Mouse (Mus musculus): ENCODE results near the gene Calml3. TPM values are rescaled to one million over a fixed set of nuclear protein-coding genes. Genes with fewer than 3 reads are reported as not detected.

Gene Calml3
- total and polyA plus RNA-seq, 3 experiments = 0.27 TPM; not detected in 2

DNA sequence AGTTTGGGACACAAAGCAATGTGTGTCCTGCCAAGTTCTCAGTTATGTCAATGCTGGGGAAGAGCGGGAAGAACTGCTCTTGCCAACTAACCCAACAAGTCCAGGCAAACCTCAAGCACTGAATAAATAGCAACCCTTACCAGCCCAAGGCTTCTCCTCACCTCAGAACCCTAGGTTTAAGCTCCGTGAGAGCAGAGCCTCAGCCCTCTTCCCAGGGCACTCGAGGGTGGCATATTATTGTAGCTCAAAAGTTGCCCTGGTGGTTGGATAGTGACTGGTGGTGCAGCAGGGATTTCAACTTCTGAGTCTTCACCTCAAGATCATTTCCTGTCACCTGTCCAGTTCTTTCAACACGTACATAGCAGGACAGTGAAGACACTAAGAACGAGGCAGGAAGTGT lies 27.4 kb upstream of the Calml3 start:
- Histone ChIP-seq H3K36me3 (replicated peaks) (no peaks in the 10 kb centered on the region), H3K4me1 (ENCODE audit: insufficient read depth, low read depth, low read length) (no peaks in the 10 kb centered on the region), H3K4me3 (ENCODE audit: low read depth, low read length) (no peak overlapping the region), H3K9me3 (replicated peaks) (no peaks in the 10 kb centered on the region), H3K27me3 (ENCODE audit: insufficient read depth, low read length) (no peaks in the 10 kb centered on the region)
- TF ChIP-seq POLR2AphosphoS5 (IDR thresholded peaks at IDR 0.05; ENCODE audit: insufficient replicate concordance, low read depth, low read length) (no peak), GATA1 (IDR thresholded peaks at IDR 0.05; ENCODE audit: borderline replicate concordance, low read length) (no peak), CTCF (IDR thresholded peaks at IDR 0.05; ENCODE audit: low read depth, low read length) (no peak), TAL1 (conservative IDR thresholded peaks at IDR 0.05; ENCODE audit: low read depth, low read length) (no peak), GATA2 (IDR thresholded peaks at IDR 0.05; ENCODE audit: borderline replicate concordance, low read depth, low read length) (no peak)
- ATAC-seq (ENCODE audit: extremely low read depth, insufficient number of reproducible peaks, low FRiP score, poor library complexity, severe bottlenecking) (no peak), DNase-seq (ENCODE audit: low spot score) (no peak)

DNA sequence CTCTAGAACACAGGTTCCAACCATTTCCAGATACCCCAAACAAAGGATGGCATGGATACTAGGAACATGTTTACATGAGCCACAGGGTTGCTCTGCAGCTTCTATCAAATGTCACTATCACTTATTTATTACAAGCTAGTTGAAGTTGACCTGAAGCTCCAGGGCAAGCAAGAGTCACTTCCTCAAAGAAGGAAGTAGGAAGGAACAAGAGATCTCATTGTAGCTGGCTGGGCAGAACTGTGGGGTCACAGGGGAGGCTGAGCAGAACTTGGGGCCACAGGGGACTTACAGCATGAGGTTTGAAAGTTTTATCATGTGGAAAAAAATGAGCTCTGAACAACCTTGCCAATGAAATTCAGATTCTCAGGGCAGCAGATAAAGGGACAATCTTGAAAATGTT lies 21.6 kb upstream of the Calml3 start:
- DNase-seq (ENCODE audit: low spot score) (no peak), ATAC-seq (ENCODE audit: extremely low read depth, insufficient number of reproducible peaks, low FRiP score, poor library complexity, severe bottlenecking) (no peak)
- Histone ChIP-seq H3K4me1 (ENCODE audit: insufficient read depth, low read depth, low read length) (no peaks in the 10 kb centered on the region), H3K9me3 (replicated peaks) (no peaks in the 10 kb centered on the region), H3K4me3 (ENCODE audit: low read depth, low read length) (no peak overlapping the region), H3K36me3 (replicated peaks) (no peaks in the 10 kb centered on the region), H3K27me3 (ENCODE audit: insufficient read depth, low read length) (0 out of 2 replicates have a peak, but pooled peaks cover 2% of the 10 kb centered on the region)
- no peak for TF ChIP-seq GATA2 (IDR thresholded peaks at IDR 0.05; ENCODE audit: borderline replicate concordance, low read depth, low read length)
- no peak for TF ChIP-seq POLR2AphosphoS5 (IDR thresholded peaks at IDR 0.05; ENCODE audit: insufficient replicate concordance, low read depth, low read length)

DNA sequence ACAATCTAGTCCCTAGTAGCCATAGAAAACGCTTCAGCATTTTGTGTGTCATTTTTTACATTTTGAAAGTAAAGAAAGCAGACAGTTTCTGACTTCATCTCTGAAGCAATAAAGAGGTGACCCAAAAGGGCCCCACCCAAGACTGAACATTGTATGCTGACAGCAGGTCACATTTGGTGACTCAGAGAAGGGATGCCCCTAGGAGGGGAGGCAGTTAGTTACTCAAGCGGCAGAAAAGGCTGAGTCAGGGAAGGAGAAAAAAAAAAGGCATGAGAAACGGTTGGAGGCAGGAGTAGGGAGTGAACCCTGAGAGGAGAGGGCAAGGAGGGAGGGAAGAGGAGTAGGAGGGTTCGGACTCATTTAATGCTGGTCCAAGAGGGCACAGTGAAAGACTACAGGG lies 18.0 kb upstream of the Calml3 start:
- no peaks in the 10 kb centered on the region for H3K36me3 ChIP-seq (replicated peaks)
- 0 out of 2 replicates have a peak, but pooled peaks cover 2% of the 10 kb centered on the region for H3K27me3 ChIP-seq (ENCODE audit: insufficient read depth, low read length)
- H3K9me3 ChIP-seq (replicated peaks) = no peaks in the 10 kb centered on the region
- TF ChIP-seq POLR2AphosphoS5 (IDR thresholded peaks at IDR 0.05; ENCODE audit: insufficient replicate concordance, low read depth, low read length) (no peak), GATA1 (IDR thresholded peaks at IDR 0.05; ENCODE audit: borderline replicate concordance, low read length) (no peak), TAL1 (conservative IDR thresholded peaks at IDR 0.05; ENCODE audit: low read depth, low read length) (no peak), CTCF (IDR thresholded peaks at IDR 0.05; ENCODE audit: low read depth, low read length) (no peak), GATA2 (IDR thresholded peaks at IDR 0.05; ENCODE audit: borderline replicate concordance, low read depth, low read length) (no peak)
- ATAC-seq (ENCODE audit: extremely low read depth, insufficient number of reproducible peaks, low FRiP score, poor library complexity, severe bottlenecking) (no peak), DNase-seq (ENCODE audit: low spot score) (no peak)
- H3K4me3 ChIP-seq (ENCODE audit: low read depth, low read length) = no peak overlapping the region
- no peaks in the 10 kb centered on the region for H3K4me1 ChIP-seq (ENCODE audit: insufficient read depth, low read depth, low read length)

DNA sequence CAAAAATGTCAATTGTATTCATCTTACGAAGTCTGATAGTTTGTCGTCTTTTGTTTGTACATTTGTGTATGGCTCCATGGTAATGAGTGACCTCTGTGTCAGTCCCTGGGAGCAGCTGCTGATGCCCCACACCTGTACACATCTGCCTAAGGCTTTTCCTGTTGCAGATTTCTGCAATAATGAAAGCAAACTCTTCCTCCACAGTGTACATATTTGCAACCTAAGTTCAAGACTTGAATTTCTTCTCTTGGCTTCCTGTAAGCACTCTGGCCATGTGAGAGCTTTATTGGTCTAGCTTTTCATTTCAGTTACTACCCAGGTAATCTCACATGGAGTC lies 14.6 kb upstream of the Calml3 start:
- DNase-seq (ENCODE audit: low spot score) (no peak), ATAC-seq (ENCODE audit: extremely low read depth, insufficient number of reproducible peaks, low FRiP score, poor library complexity, severe bottlenecking) (no peak)
- Histone ChIP-seq H3K4me3 (ENCODE audit: low read depth, low read length) (no peak overlapping the region), H3K27me3 (ENCODE audit: insufficient read depth, low read length) (0 out of 2 replicates have a peak, but pooled peaks cover 2% of the 10 kb centered on the region), H3K36me3 (replicated peaks) (no peaks in the 10 kb centered on the region), H3K4me1 (ENCODE audit: insufficient read depth, low read depth, low read length) (no peaks in the 10 kb centered on the region), H3K9me3 (replicated peaks) (no peaks in the 10 kb centered on the region)
- TF ChIP-seq GATA2 (IDR thresholded peaks at IDR 0.05; ENCODE audit: borderline replicate concordance, low read depth, low read length) = no peak
- no peak for TF ChIP-seq GATA1 (IDR thresholded peaks at IDR 0.05; ENCODE audit: borderline replicate concordance, low read length)
- no peak for TF ChIP-seq POLR2AphosphoS5 (IDR thresholded peaks at IDR 0.05; ENCODE audit: insufficient replicate concordance, low read depth, low read length)
- TF ChIP-seq CTCF (IDR thresholded peaks at IDR 0.05; ENCODE audit: low read depth, low read length) = no peak
- no peak for TF ChIP-seq TAL1 (conservative IDR thresholded peaks at IDR 0.05; ENCODE audit: low read depth, low read length)

DNA sequence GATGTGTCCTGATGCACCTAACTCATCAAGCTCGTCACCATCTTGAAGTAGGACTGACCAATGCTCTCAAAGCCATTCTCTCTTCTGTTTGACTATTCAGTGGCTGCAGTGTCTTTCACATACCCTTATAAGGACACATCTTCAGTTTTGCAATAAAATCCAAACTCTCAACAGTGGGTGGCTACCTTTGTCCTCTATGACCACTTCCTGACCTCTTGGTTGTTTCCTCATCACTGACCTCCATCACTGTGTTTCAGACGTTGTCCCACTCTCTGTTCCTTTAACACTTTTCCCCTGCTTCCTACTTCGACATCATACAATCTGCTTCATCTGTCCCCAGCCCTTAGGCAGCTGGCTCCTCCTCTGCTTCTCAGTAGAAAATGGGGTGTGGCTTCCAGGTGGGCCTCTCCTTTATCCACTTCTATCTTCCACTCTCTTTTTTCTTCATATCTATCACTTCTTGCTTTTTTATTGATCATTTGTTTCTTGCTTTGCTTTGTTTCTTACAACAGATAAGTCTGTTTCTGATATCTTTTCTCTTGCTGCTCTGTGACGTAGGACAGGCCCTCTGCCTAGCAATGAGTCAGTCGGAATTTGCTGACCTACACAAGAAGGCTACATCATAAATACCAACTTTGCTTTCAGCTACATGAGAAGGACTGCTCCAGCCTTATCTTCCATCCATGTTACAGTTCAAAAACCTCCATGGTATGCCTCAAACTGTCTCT lies 14.1 kb upstream of the Calml3 start:
- ATAC-seq (ENCODE audit: extremely low read depth, insufficient number of reproducible peaks, low FRiP score, poor library complexity, severe bottlenecking) = no peak
- TF ChIP-seq TAL1 (conservative IDR thresholded peaks at IDR 0.05; ENCODE audit: low read depth, low read length) (no peak), CTCF (IDR thresholded peaks at IDR 0.05; ENCODE audit: low read depth, low read length) (no peak), POLR2AphosphoS5 (IDR thresholded peaks at IDR 0.05; ENCODE audit: insufficient replicate concordance, low read depth, low read length) (no peak), GATA1 (IDR thresholded peaks at IDR 0.05; ENCODE audit: borderline replicate concordance, low read length) (no peak), GATA2 (IDR thresholded peaks at IDR 0.05; ENCODE audit: borderline replicate concordance, low read depth, low read length) (no peak)
- H3K4me3 ChIP-seq (ENCODE audit: low read depth, low read length) = no peak overlapping the region
- no peaks in the 10 kb centered on the region for H3K9me3 ChIP-seq (replicated peaks)
- H3K4me1 ChIP-seq (ENCODE audit: insufficient read depth, low read depth, low read length) = no peaks in the 10 kb centered on the region
- DNase-seq (ENCODE audit: low spot score) = no peak
- no peaks in the 10 kb centered on the region for H3K36me3 ChIP-seq (replicated peaks)
- 0 out of 2 replicates have a peak, but pooled peaks cover 2% of the 10 kb centered on the region for H3K27me3 ChIP-seq (ENCODE audit: insufficient read depth, low read length)

DNA sequence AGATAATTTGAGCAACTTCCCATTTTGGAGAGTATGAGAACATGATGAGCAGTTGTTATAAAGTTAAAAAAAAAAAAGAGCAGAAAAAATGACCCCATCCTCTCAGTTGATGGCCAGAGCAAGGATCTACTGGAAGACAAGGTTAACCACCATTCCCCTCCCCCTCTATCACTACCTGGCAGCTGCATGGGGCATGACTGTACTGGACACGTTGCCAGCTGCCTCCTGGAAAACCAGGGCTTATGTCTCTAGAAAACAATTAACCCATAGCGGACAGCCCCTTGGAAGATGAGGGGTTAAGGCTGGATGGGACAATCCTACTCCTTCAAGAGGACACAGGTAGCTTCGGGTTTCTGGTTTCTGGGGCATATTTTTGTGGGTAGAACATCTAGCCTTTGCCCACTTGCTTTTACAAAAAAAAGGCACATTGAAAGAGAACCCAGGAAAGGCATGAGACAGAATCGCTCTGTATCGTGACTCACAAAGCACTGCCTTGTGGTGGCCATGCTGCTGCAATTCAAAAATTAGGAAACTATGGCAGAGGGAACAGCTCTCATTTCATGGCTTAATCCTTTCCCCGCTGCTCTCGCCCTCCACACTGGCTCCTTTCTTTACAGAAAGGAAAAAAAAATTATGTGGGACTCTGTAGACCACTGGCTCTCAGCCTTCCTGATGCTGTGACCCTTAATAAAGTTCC lies 3.2 kb upstream of the Calml3 start:
- TF ChIP-seq CTCF (IDR thresholded peaks at IDR 0.05; ENCODE audit: low read depth, low read length) (no peak), GATA2 (IDR thresholded peaks at IDR 0.05; ENCODE audit: borderline replicate concordance, low read depth, low read length) (no peak), POLR2AphosphoS5 (IDR thresholded peaks at IDR 0.05; ENCODE audit: insufficient replicate concordance, low read depth, low read length) (no peak), TAL1 (conservative IDR thresholded peaks at IDR 0.05; ENCODE audit: low read depth, low read length) (no peak), GATA1 (IDR thresholded peaks at IDR 0.05; ENCODE audit: borderline replicate concordance, low read length) (no peak)
- Histone ChIP-seq H3K4me3 (ENCODE audit: low read depth, low read length) (no peak overlapping the region), H3K9me3 (replicated peaks) (no peaks in the 10 kb centered on the region), H3K36me3 (replicated peaks) (no peaks in the 10 kb centered on the region), H3K4me1 (ENCODE audit: insufficient read depth, low read depth, low read length) (no peaks in the 10 kb centered on the region), H3K27me3 (ENCODE audit: insufficient read depth, low read length) (peaks cover 7% of the 10 kb centered on the region; the same call in 1 of the 2 replicates)
- no peak for DNase-seq (ENCODE audit: low spot score)
- ATAC-seq (ENCODE audit: extremely low read depth, insufficient number of reproducible peaks, low FRiP score, poor library complexity, severe bottlenecking) = no peak

All from G1E (cell line).